Comparison of ENCODE assay signal across 27 mouse cellular contexts in genomic region chr14:95281431-95281830, GRCm38 (mm10).
DNase-seq lines count a peak whose midpoint lies in the region; ATAC-seq and TF ChIP-seq lines count a peak whose summit lies in the region.
"Had no signal": no experiment of that assay in that cellular context is flagged by ENCODE, and none has a peak within 500 bp of the region (broad histone marks: within the 10 kb centered on the region; RNA-seq: fewer than 3 reads in every experiment).

No protein-coding gene starts in this region.

- H3K27me3 ChIP-seq in forebrain, embryonic 12.5 days, result no peaks in the 10 kb centered on the region
- H3K27me3 ChIP-seq in forebrain, embryonic 15.5 days, result no peaks in the 10 kb centered on the region
- H3K27me3 ChIP-seq in limb, embryonic 14.5 days (ENCODE audit: control insufficient read depth, insufficient read depth, low read length), result no peaks in the 10 kb centered on the region
- no peaks in the 10 kb centered on the region for H3K27me3 ChIP-seq in limb, embryonic 10.5 days (ENCODE audit: low read depth, poor library complexity, severe bottlenecking)
- H3K27me3 ChIP-seq: CH12.LX; embryonic facial prominence, embryonic 13.5 days; hindbrain, embryonic 13.5 days; Patski had no signal

- no peak overlapping the region for H3K27ac ChIP-seq in forebrain, embryonic 12.5 days
- no peak overlapping the region for H3K27ac ChIP-seq in forebrain, embryonic 15.5 days (replicated peaks)
- no peak overlapping the region for H3K27ac ChIP-seq in limb, embryonic 14.5 days (replicated peaks; ENCODE audit: low read depth, low read length)
- H3K27ac ChIP-seq in limb, embryonic 10.5 days, result no peak overlapping the region
- H3K27ac ChIP-seq: embryonic facial prominence, embryonic 13.5 days; forebrain, embryonic 10.5 days; gastrocnemius, adult 2 months; hindbrain, embryonic 13.5 days had no signal

- H3K4me1 ChIP-seq in forebrain, embryonic 12.5 days, result no peaks in the 10 kb centered on the region
- H3K4me1 ChIP-seq in forebrain, embryonic 15.5 days, result no peaks in the 10 kb centered on the region
- no peaks in the 10 kb centered on the region for H3K4me1 ChIP-seq in limb, embryonic 14.5 days (ENCODE audit: control insufficient read depth, insufficient read depth, low read length)
- no peaks in the 10 kb centered on the region for H3K4me1 ChIP-seq in limb, embryonic 10.5 days
- H3K4me1 ChIP-seq: embryonic facial prominence, embryonic 13.5 days; forebrain, embryonic 10.5 days; hindbrain, embryonic 13.5 days had no signal

- no peak overlapping the region for H3K9ac ChIP-seq in forebrain, embryonic 12.5 days
- no peak overlapping the region for H3K9ac ChIP-seq in forebrain, embryonic 15.5 days (replicated peaks)
- no peak overlapping the region for H3K9ac ChIP-seq in limb, embryonic 14.5 days (ENCODE audit: low read depth, low read length, severe bottlenecking)
- H3K9ac ChIP-seq: embryonic facial prominence, embryonic 13.5 days; forebrain, postnatal 0 days; hindbrain, embryonic 13.5 days had no signal

- H3K36me3 ChIP-seq in forebrain, embryonic 12.5 days (replicated peaks), result no peaks in the 10 kb centered on the region
- H3K36me3 ChIP-seq in forebrain, embryonic 15.5 days, result no peaks in the 10 kb centered on the region
- H3K36me3 ChIP-seq in limb, embryonic 14.5 days (ENCODE audit: control insufficient read depth, insufficient read depth, low read length), result no peaks in the 10 kb centered on the region
- no peaks in the 10 kb centered on the region for H3K36me3 ChIP-seq in limb, embryonic 10.5 days
- H3K36me3 ChIP-seq: embryonic facial prominence, embryonic 13.5 days; forebrain, embryonic 10.5 days; G1E; hindbrain, embryonic 13.5 days had no signal

- no peak overlapping the region for H3K4me2 ChIP-seq in forebrain, embryonic 12.5 days
- no peak overlapping the region for H3K4me2 ChIP-seq in forebrain, embryonic 15.5 days (replicated peaks)
- H3K4me2 ChIP-seq in limb, embryonic 14.5 days (replicated peaks; ENCODE audit: low read depth, low read length, severe bottlenecking), result no peak overlapping the region
- H3K4me2 ChIP-seq: embryonic facial prominence, embryonic 13.5 days; heart, embryonic 11.5 days; hindbrain, embryonic 13.5 days had no signal

- no peak overlapping the region for H3K4me3 ChIP-seq in forebrain, embryonic 12.5 days (replicated peaks)
- no peak overlapping the region for H3K4me3 ChIP-seq in forebrain, embryonic 15.5 days
- H3K4me3 ChIP-seq in limb, embryonic 14.5 days (replicated peaks; ENCODE audit: low read length), result no peak overlapping the region
- H3K4me3 ChIP-seq in limb, embryonic 10.5 days, result no peak overlapping the region
- H3K4me3 ChIP-seq: embryonic facial prominence, embryonic 13.5 days; forebrain, embryonic 10.5 days; gastrocnemius, adult 2 months; hindbrain, embryonic 13.5 days had no signal

- H3K9me3 ChIP-seq in forebrain, embryonic 12.5 days, result no peaks in the 10 kb centered on the region
- no peaks in the 10 kb centered on the region for H3K9me3 ChIP-seq in forebrain, embryonic 15.5 days
- no peaks in the 10 kb centered on the region for H3K9me3 ChIP-seq in limb, embryonic 14.5 days (ENCODE audit: control insufficient read depth, low read length)
- no peaks in the 10 kb centered on the region for H3K9me3 ChIP-seq in limb, embryonic 10.5 days (replicated peaks)
- H3K9me3 ChIP-seq: embryonic facial prominence, embryonic 13.5 days; forebrain, embryonic 10.5 days; hindbrain, embryonic 13.5 days had no signal

- 81% methylated on average over 1 of the region's 1 CpGs for WGBS in forebrain, embryonic 12.5 days
- 55% methylated on average over 1 of the region's 1 CpGs for WGBS in forebrain, embryonic 15.5 days
- 77% methylated on average over 1 of the region's 1 CpGs for WGBS in limb, embryonic 14.5 days
- 93% methylated on average over 1 of the region's 1 CpGs for WGBS in limb, embryonic 10.5 days

- no peak for TF ChIP-seq POLR2A in limb, embryonic 14.5 days (IDR thresholded peaks at IDR 0.05; ENCODE audit: borderline replicate concordance, extremely low read depth, insufficient read depth, insufficient read length)

- peak; percentile 31 for DNase-seq in limb, embryonic 14.5 days (ENCODE audit: low spot score)
- no peak for DNase-seq in limb, embryonic 10.5 days (ENCODE audit: low spot score)
- peak; percentile 75 for DNase-seq in retina, postnatal 1 day
- DNase-seq in retina, embryonic 14.5 days (ENCODE audit: low spot score), result no peak
- no peak for DNase-seq in spleen, postnatal 4 days (ENCODE audit: low spot score in 2 of 2)
- DNase-seq: adrenal gland, postnatal 10 days; adrenal gland, postnatal 36 days; B cell, adult 2 months; cerebellum, adult 11 months; cerebellum, adult 2 months; cerebellum, adult 9-11 months; cerebellum, postnatal 25 days; forebrain, postnatal 0 days; gastrocnemius, adult 2 months; gastrocnemius, postnatal 14 days; heart, adult 11 months had no signal

- peak; percentile 49; the same call in 1 of the 2 replicates for ATAC-seq in forebrain, embryonic 12.5 days (ENCODE audit: low FRiP score)
- no peak for ATAC-seq in forebrain, embryonic 15.5 days (replicated peaks)
- no peak for ATAC-seq in limb, embryonic 14.5 days (ENCODE audit: low FRiP score, low read depth)
- ATAC-seq: forebrain, postnatal 0 days; hindbrain, embryonic 16.5 days; inflammation-experienced regulatory T-cells, adult 6 months; Patski had no signal

Comparison
In these comparisons a context has a peak if more than half of its experiments do, and no peak if none do; other contexts are left out.
1. DNase-seq: peak in limb, embryonic 14.5 days (single experiment) and retina, postnatal 1 day (single experiment); none in limb, embryonic 10.5 days (single experiment), retina, embryonic 14.5 days (single experiment) and spleen, postnatal 4 days (0 of 2).